Mouse (Mus musculus): ENCODE data around the gene Hoxb7. TPM values are rescaled to one million over a fixed set of nuclear protein-coding genes. Genes with fewer than 3 reads are reported as not detected.

The Hoxb7 gene
- polyA plus RNA-seq, 1 experiment from 2014 or later = 9.1 TPM

GRCm38 (mm10) chr11:96317608-96318367, 31.4 kb downstream of the Hoxb7 start, which contains the start of gene Hoxb4:
Gene Hoxb4 (plus strand): TSS chr11:96318267.
- no peaks in the 10 kb centered on the region for H3K9me3 ChIP-seq
- 8% methylated on average over 28 of the region's 28 CpGs for WGBS
- peak within 1 kb of the TSS; percentile 62 for H3K4me2 ChIP-seq
- peak within 1 kb of the TSS; percentile 65 for H3K9ac ChIP-seq
- H3K4me1 ChIP-seq = peaks cover 19% of the 10 kb centered on the region
- peak within 1 kb of the TSS; percentile 60 for H3K4me3 ChIP-seq (replicated peaks)
- peak within 1 kb of the TSS; percentile 97 for H3K27ac ChIP-seq
- peaks cover 19% of the 10 kb centered on the region; the same call in 1 of the 2 replicates for H3K27me3 ChIP-seq (replicated peaks)
- no peaks in the 10 kb centered on the region for H3K36me3 ChIP-seq
- ATAC-seq (ENCODE audit: insufficient read depth, low FRiP score, low read depth) = peak; percentile 25; the same call in 1 of the 2 replicates

GRCm38 (mm10) chr11:96318368-96319070, 32.1 kb downstream of the Hoxb7 start:
- peak overlapping the region; percentile 60 for H3K4me3 ChIP-seq (replicated peaks)
- ATAC-seq (ENCODE audit: insufficient read depth, low FRiP score, low read depth) = peak; percentile 69
- H3K4me1 ChIP-seq = peaks cover 19% of the 10 kb centered on the region
- under 1% methylated on average over 41 of the region's 45 CpGs for WGBS
- no peaks in the 10 kb centered on the region for H3K9me3 ChIP-seq
- H3K36me3 ChIP-seq = no peaks in the 10 kb centered on the region
- H3K4me2 ChIP-seq = peak overlapping the region; percentile 62
- H3K27me3 ChIP-seq (replicated peaks) = peaks cover 15% of the 10 kb centered on the region; the same call in 1 of the 2 replicates
- peak overlapping the region; percentile 65 for H3K9ac ChIP-seq
- peak overlapping the region; percentile 97 for H3K27ac ChIP-seq

- no peaks in the 10 kb centered on the region for H3K36me3 ChIP-seq
- peaks cover 11% of the 10 kb centered on the region; the same call in 1 of the 2 replicates for H3K27me3 ChIP-seq (replicated peaks)
- H3K27ac ChIP-seq = peak overlapping the region; percentile 97
- H3K9me3 ChIP-seq = no peaks in the 10 kb centered on the region
- WGBS = 1% methylated on average over 29 of the region's 34 CpGs
- ATAC-seq (ENCODE audit: insufficient read depth, low FRiP score, low read depth) = peak; percentile 29; the same call in 1 of the 2 replicates
- peak overlapping the region; percentile 65 for H3K9ac ChIP-seq
- H3K4me2 ChIP-seq = peak overlapping the region; percentile 62
- H3K4me3 ChIP-seq (replicated peaks) = peak overlapping the region; percentile 60
- H3K4me1 ChIP-seq = peaks cover 12% of the 10 kb centered on the region
These were observed 32.9 kb downstream of the Hoxb7 start for GRCm38 (mm10) chr11:96319071-96319902.

- peak overlapping the region; percentile 62 for H3K4me2 ChIP-seq
- no peaks in the 10 kb centered on the region for H3K9me3 ChIP-seq
- H3K36me3 ChIP-seq = no peaks in the 10 kb centered on the region
- H3K27ac ChIP-seq = peak overlapping the region; percentile 97
- H3K27me3 ChIP-seq (replicated peaks) = peaks cover 11% of the 10 kb centered on the region; the same call in 1 of the 2 replicates
- H3K4me1 ChIP-seq = peaks cover 10% of the 10 kb centered on the region; the same call in 1 of the 2 replicates
- WGBS = 1% methylated on average over 29 of the region's 29 CpGs
- H3K4me3 ChIP-seq (replicated peaks) = peak overlapping the region; percentile 60
- ATAC-seq (ENCODE audit: insufficient read depth, low FRiP score, low read depth) = 0 out of 2 replicates have a peak, but pooled peaks have one; percentile 11
- H3K9ac ChIP-seq = peak overlapping the region; percentile 65
These were observed 33.5 kb downstream of the Hoxb7 start for GRCm38 (mm10) chr11:96319910-96320309.

- no peaks in the 10 kb centered on the region for H3K9me3 ChIP-seq
- peak overlapping the region; percentile 60 for H3K4me3 ChIP-seq (replicated peaks)
- peak overlapping the region; percentile 97 for H3K27ac ChIP-seq
- no peak for ATAC-seq (ENCODE audit: insufficient read depth, low FRiP score, low read depth)
- WGBS = 16% methylated on average over 17 of the region's 17 CpGs
- H3K4me1 ChIP-seq = peaks cover 10% of the 10 kb centered on the region; the same call in 1 of the 2 replicates
- H3K36me3 ChIP-seq = no peaks in the 10 kb centered on the region
- H3K9ac ChIP-seq = peak overlapping the region; percentile 65
- peak overlapping the region; percentile 62 for H3K4me2 ChIP-seq
- H3K27me3 ChIP-seq (replicated peaks) = peaks cover 7% of the 10 kb centered on the region; the same call in 1 of the 2 replicates
These were observed 34.3 kb downstream of the Hoxb7 start for GRCm38 (mm10) chr11:96320688-96321087.

- Histone ChIP-seq H3K4me1 (peaks cover 7% of the 10 kb centered on the region; the same call in 1 of the 2 replicates), H3K9ac (no peak overlapping the region), H3K4me3 (replicated peaks) (peak overlapping the region; percentile 30; the same call in 1 of the 2 replicates), H3K4me2 (peak overlapping the region; percentile 62), H3K36me3 (no peaks in the 10 kb centered on the region), H3K9me3 (no peaks in the 10 kb centered on the region), H3K27me3 (replicated peaks) (peaks cover 8% of the 10 kb centered on the region; the same call in 1 of the 2 replicates), H3K27ac (peak overlapping the region; percentile 78)
- WGBS = 18% methylated on average over 5 of the region's 5 CpGs
- ATAC-seq (ENCODE audit: insufficient read depth, low FRiP score, low read depth) = no peak
These were observed 35.4 kb downstream of the Hoxb7 start for GRCm38 (mm10) chr11:96321846-96322245.

- no peak for ATAC-seq (ENCODE audit: insufficient read depth, low FRiP score, low read depth)
- H3K4me2 ChIP-seq = peak overlapping the region; percentile 62
- 0 out of 2 replicates have a peak overlapping the region, but pooled peaks have one; percentile 25 for H3K9ac ChIP-seq
- H3K36me3 ChIP-seq = no peaks in the 10 kb centered on the region
- peaks cover 9% of the 10 kb centered on the region; the same call in 1 of the 2 replicates for H3K4me1 ChIP-seq
- H3K4me3 ChIP-seq (replicated peaks) = peak overlapping the region; percentile 30
- H3K9me3 ChIP-seq = no peaks in the 10 kb centered on the region
- WGBS = 18% methylated on average over 6 of the region's 6 CpGs
- H3K27ac ChIP-seq = peak overlapping the region; percentile 78
- H3K27me3 ChIP-seq (replicated peaks) = peaks cover 14% of the 10 kb centered on the region; the same call in 1 of the 2 replicates
These were observed 36.3 kb downstream of the Hoxb7 start for GRCm38 (mm10) chr11:96322738-96323137.

GRCm38 (mm10) chr11:96323154-96323553, 36.7 kb downstream of the Hoxb7 start, which contains the start of gene Hoxb3:
Gene Hoxb3 (plus strand): TSS chr11:96323326.
- 17% methylated on average over 10 of the region's 10 CpGs for WGBS
- ATAC-seq (ENCODE audit: insufficient read depth, low FRiP score, low read depth) = no peak
- Histone ChIP-seq H3K9ac (peak within 1 kb of the TSS; percentile 25; the same call in 1 of the 2 replicates), H3K4me1 (peaks cover 7% of the 10 kb centered on the region; the same call in 1 of the 2 replicates), H3K27ac (peak within 1 kb of the TSS; percentile 78), H3K4me2 (peak within 1 kb of the TSS; percentile 62), H3K27me3 (replicated peaks) (peaks cover 14% of the 10 kb centered on the region; the same call in 1 of the 2 replicates), H3K4me3 (replicated peaks) (peak within 1 kb of the TSS; percentile 30), H3K36me3 (no peaks in the 10 kb centered on the region), H3K9me3 (no peaks in the 10 kb centered on the region)

- peaks cover 12% of the 10 kb centered on the region; the same call in 1 of the 2 replicates for H3K27me3 ChIP-seq (replicated peaks)
- no peaks in the 10 kb centered on the region for H3K36me3 ChIP-seq
- no peaks in the 10 kb centered on the region for H3K9me3 ChIP-seq
- peak overlapping the region; percentile 62 for H3K4me2 ChIP-seq
- peak overlapping the region; percentile 78 for H3K27ac ChIP-seq
- no peak overlapping the region for H3K9ac ChIP-seq
- 6% methylated on average over 5 of the region's 5 CpGs for WGBS
- H3K4me3 ChIP-seq (replicated peaks) = peak overlapping the region; percentile 30
- ATAC-seq (ENCODE audit: insufficient read depth, low FRiP score, low read depth) = no peak
- H3K4me1 ChIP-seq = peaks cover 7% of the 10 kb centered on the region; the same call in 1 of the 2 replicates
These were observed 37.7 kb downstream of the Hoxb7 start for GRCm38 (mm10) chr11:96324125-96324524.

- Histone ChIP-seq H3K4me3 (replicated peaks) (peak overlapping the region; percentile 30), H3K4me1 (peaks cover 10% of the 10 kb centered on the region; the same call in 1 of the 2 replicates), H3K9ac (peak overlapping the region; percentile 41; the same call in 1 of the 2 replicates), H3K27me3 (replicated peaks) (peaks cover 10% of the 10 kb centered on the region), H3K4me2 (peak overlapping the region; percentile 62), H3K9me3 (no peaks in the 10 kb centered on the region), H3K27ac (peak overlapping the region; percentile 78), H3K36me3 (no peaks in the 10 kb centered on the region)
- ATAC-seq (ENCODE audit: insufficient read depth, low FRiP score, low read depth) = no peak
- 24% methylated on average over 8 of the region's 8 CpGs for WGBS
These were observed 38.5 kb downstream of the Hoxb7 start for GRCm38 (mm10) chr11:96324965-96325364.
